ENCODE assay signal across 10 mouse cellular contexts in genomic region chr2:35746638-35747037, GRCm38 (mm10).
DNase-seq lines count a peak whose midpoint lies in the region; ATAC-seq lines count a peak whose summit lies in the region.
"Had no signal": no experiment of that assay in that cellular context is flagged by ENCODE, and none has a peak within 500 bp of the region (broad histone marks: within the 10 kb centered on the region; RNA-seq: fewer than 3 reads in every experiment).

No protein-coding gene starts in this region.

- ATAC-seq in forebrain, embryonic 16.5 days = peak; percentile 73

- no peak overlapping the region for H3K4me3 ChIP-seq in forebrain, embryonic 16.5 days (replicated peaks; ENCODE audit: low read length)
- H3K4me3 ChIP-seq: kidney, embryonic 15.5 days; lung, embryonic 15.5 days; myocyte had no signal

- peak overlapping the region; percentile 18; the same call in 1 of the 2 replicates for H3K9ac ChIP-seq in forebrain, embryonic 16.5 days (replicated peaks; ENCODE audit: low read depth, low read length)
- H3K9ac ChIP-seq: kidney, embryonic 15.5 days; lung, embryonic 15.5 days had no signal

- H3K27me3 ChIP-seq in forebrain, embryonic 16.5 days (replicated peaks; ENCODE audit: control insufficient read depth, insufficient read depth, low read length) = no peaks in the 10 kb centered on the region
- H3K27me3 ChIP-seq: kidney, embryonic 15.5 days; lung, embryonic 15.5 days had no signal

- peaks cover 53% of the 10 kb centered on the region for H3K4me1 ChIP-seq in forebrain, embryonic 16.5 days (replicated peaks; ENCODE audit: control insufficient read depth, insufficient read depth, low read length)

- DNase-seq in right cerebral cortex, postnatal 10 days (ENCODE audit: low spot score in 2 of 2) = peak; percentile 77 to 85
- no peak for DNase-seq in right cerebral cortex, postnatal 36 days (ENCODE audit: low spot score in 2 of 2)
- DNase-seq in cerebellum, postnatal 10 days = peak; percentile 83 to 92
- peak; percentile 65 for DNase-seq in retina, postnatal 1 day
- DNase-seq in spleen, adult 12 weeks (ENCODE audit: low spot score) = no peak
- no peak for DNase-seq in gastrocnemius, postnatal 10 days

- whole genome bisulfite sequencing in forebrain, embryonic 16.5 days = 31% methylated on average over 4 of the region's 7 CpGs

- no peaks in the 10 kb centered on the region for H3K9me3 ChIP-seq in forebrain, embryonic 16.5 days (ENCODE audit: control insufficient read depth, low read length)
- H3K9me3 ChIP-seq: kidney, embryonic 15.5 days; lung, embryonic 15.5 days had no signal

- peak overlapping the region; percentile 90 for H3K27ac ChIP-seq in forebrain, embryonic 16.5 days (ENCODE audit: low read length)
- H3K27ac ChIP-seq: kidney, embryonic 15.5 days; lung, embryonic 15.5 days had no signal

- H3K4me2 ChIP-seq in forebrain, embryonic 16.5 days (ENCODE audit: low read length) = no peak overlapping the region
- H3K4me2 ChIP-seq: kidney, embryonic 15.5 days; lung, embryonic 15.5 days had no signal

- no peaks in the 10 kb centered on the region for H3K36me3 ChIP-seq in forebrain, embryonic 16.5 days (ENCODE audit: control insufficient read depth, insufficient read depth)
- H3K36me3 ChIP-seq: kidney, embryonic 15.5 days; lung, embryonic 15.5 days had no signal

Comparison
In these comparisons a context has a peak if more than half of its experiments do, and no peak if none do; other contexts are left out.
1. DNase-seq: peak in right cerebral cortex, postnatal 10 days (2 of 2), cerebellum, postnatal 10 days (2 of 2) and retina, postnatal 1 day (single experiment); none in right cerebral cortex, postnatal 36 days (0 of 2), spleen, adult 12 weeks (single experiment) and gastrocnemius, postnatal 10 days (single experiment).